Mouse (Mus musculus): ENCODE results near the gene Olfr161.
"Not testable (repeated sequence)": the region's sequence is repeated elsewhere in the genome, so short reads cannot be mapped to it uniquely, and the experiment has no call there.

DNA sequence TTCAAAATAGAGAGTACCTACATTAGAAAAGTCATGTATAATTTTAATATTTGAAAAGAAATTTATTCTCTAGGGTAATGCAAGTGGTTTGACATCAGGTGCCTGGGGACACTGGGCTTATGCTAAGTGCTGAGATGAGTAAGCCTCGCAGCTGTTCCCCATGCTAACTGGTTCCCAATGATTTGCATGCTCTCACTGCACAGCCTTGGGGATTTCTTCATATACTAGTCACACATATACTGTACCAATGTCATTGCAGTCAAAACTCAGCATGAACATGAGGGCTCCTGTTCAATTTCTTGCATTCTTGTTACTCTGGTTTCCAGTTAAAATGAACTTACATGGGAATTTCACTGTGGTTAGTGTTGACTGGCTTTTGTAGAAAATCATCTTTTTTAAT lies 13.2 kb upstream of the Olfr161 start:
- not testable (repeated sequence) for TF ChIP-seq CTCF, EP300 (IDR thresholded peaks at IDR 0.05; ENCODE audit: low read depth)
